Mouse (Mus musculus) cerebellum, postnatal 36 days (tissue): ENCODE measurements around the gene Sh2d6.
"Not testable (repeated sequence)": the region's sequence is repeated elsewhere in the genome, so short reads cannot be mapped to it uniquely, and the experiment has no call there.

ENCODE experiments used
- DNase-seq, 2 experiments: peaks; one replicate each; pipeline ENCODE4 v3.0.0; 2021 to 2022; ENCODE audit warnings: mixed read lengths in 2 of 2

The Sh2d6 gene

DNA sequence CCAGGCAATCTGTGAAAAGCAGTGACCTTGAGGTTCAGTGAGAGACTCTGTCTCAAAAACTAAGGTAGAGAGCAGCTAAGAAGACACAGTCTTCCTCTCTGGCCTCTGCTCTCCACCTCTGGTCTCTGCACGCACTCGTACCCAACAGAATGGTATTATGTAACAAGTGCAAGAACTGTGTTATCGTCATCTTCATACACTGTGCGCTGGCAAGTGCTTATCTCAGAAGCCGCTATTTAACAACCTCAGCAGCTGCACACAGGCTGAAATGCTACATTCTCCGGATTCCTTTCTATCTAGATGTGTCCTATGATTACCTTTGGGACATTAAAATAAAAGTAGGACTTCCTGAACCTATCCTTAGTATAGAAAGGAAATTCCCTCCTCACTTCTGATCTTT lies 28.6 kb downstream of the Sh2d6 start:
- DNase-seq = no peak

DNA sequence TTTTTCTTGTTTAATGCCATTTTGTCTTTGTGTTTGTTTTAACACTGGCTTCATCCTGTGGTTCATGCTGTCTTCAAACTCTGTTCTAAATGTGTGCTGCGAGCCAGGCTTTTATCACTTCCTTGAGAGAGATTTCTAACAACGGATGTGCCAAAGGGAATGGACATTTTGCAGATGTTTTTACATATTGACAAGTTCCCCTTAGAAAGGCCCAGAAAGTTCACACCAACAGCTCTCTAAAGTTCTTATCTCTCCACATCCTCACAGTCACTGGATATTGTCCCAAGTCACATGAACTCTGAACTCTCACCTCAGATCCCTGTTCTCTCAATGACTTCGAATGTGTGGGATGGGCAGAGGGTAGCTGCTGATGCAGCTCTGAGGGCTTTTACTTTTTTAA lies 30.4 kb downstream of the Sh2d6 start:
- no peak for DNase-seq

DNA sequence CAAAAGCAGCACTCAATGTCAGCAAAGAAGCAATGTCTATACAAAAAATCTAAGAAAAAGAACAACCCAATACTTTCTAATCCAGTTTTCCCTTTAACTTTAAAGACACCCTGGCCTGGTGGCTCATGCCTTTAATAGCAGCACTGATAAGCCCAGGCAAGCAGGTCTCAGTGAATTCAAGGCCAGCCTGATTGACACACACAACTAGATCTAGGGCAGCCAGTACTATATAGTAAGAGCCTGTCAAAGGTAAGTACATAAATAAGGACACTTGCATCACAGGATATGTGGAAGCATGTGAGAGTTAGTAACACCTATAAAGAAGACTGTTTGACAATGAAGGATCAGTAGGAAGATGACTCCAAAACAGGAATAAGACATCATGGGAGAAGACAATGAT lies 32.0 kb downstream of the Sh2d6 start:
- DNase-seq = no peak

DNA sequence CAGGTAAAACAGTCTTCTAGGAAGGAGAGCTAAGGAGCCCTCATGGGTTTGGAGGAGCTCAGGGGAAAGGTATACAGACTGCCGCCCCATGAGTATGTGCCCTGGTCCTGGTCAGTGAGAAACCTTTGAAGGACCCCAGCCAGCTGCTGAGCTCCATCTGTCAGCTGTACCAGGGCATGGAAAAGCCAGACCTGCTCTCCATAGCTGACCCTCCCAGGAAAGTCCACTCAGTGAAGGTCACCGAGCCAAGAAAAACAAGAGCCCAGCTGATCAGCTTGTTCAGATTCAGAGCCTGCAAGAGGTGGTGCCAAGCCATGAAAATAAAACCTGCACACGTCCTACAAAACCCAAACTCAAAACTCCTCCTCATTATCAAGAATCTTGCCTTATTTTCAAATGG lies 32.7 kb downstream of the Sh2d6 start:
- no peak for DNase-seq

DNA sequence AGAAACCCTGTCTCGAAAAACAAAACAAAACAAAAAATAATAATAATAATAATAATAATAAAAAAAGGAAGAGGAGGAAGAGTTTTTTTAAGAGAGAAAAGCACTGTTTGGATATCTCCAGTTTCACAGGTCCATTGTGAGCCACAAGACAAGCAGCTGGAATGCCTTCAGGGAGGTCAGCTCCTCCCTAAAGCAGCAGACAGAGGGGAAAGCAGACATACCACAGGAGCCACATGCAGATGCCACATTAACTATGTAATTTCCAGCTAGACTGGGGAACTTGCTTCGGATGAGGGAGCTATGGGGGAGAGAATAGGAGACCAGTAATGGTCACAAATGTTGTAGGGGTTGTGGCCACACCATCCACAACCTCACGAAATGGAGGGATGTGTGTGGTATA lies 34.2 kb downstream of the Sh2d6 start:
- no peak for DNase-seq

DNA sequence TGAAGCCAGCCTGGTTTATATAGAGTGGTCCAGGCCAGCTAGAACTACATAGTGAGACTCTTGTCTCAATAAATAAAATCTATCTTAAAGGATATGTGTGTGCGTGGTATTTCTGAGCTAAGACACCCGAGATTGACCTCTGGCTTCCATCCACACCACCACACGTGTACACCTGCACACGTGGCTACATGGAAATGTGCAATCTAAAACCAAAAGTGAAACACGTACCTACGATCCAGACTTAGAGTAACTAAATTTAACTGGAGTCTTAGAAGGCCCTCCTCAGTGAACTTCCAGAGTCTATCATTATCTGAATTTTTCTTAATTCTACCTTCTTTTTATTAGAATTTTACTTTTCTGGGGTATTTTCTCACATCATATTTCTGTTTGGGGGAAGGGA lies 35.2 kb downstream of the Sh2d6 start:
- DNase-seq = no peak

DNA sequence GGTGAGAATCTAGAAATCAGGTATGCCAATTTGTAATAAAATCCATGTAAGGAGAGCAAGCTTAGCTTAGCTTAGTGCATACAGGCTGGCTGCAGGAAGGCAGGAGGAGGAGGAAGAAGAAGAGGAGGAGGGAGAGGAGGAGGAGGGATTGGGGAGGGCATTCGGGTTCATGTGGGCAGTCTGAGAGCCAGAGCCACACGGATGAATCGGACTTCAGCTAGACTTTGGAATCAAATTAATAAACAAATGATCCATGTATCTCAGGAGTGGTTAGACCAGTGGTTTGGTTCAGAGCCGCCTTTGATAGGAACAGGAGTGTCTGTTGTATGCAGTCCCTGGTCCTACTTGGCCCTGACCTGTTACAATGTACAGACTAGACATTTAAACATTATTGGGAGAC lies 36.6 kb downstream of the Sh2d6 start:
- no peak for DNase-seq

DNA sequence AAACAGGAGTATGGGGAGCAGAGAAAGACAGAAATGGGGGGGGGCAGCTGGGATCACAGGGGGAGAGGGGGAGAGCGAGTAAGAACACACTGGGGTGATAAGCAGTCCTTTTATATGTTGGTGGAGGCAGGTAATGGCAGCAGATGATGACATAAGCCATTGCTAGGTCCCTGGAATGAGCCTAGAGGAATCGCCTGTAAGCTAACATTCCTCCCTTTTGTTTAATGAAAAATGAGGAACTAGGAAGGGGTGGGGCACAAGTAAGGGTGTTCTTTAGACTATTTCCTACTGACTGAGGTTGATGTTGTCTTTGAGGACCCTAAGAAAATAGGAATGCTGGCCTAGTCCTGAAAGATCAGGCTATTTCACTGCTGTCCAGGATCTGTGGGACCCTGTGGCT lies 39.4 kb downstream of the Sh2d6 start:
- no peak for DNase-seq

DNA sequence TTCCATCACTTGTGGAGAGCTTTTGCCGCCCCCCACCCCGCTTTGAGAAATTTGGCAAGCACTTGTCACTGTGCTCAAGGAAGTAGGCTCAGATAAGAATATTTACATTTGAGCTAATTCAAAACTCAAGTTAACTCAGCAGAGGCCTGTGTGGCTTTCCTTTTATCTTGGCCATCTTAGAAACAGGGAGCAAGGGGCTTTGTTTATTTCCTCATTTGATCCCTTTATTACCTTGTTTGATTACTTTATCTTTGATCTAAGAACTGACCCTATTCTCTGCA lies 41.1 kb downstream of the Sh2d6 start:
- no peak for DNase-seq

DNA sequence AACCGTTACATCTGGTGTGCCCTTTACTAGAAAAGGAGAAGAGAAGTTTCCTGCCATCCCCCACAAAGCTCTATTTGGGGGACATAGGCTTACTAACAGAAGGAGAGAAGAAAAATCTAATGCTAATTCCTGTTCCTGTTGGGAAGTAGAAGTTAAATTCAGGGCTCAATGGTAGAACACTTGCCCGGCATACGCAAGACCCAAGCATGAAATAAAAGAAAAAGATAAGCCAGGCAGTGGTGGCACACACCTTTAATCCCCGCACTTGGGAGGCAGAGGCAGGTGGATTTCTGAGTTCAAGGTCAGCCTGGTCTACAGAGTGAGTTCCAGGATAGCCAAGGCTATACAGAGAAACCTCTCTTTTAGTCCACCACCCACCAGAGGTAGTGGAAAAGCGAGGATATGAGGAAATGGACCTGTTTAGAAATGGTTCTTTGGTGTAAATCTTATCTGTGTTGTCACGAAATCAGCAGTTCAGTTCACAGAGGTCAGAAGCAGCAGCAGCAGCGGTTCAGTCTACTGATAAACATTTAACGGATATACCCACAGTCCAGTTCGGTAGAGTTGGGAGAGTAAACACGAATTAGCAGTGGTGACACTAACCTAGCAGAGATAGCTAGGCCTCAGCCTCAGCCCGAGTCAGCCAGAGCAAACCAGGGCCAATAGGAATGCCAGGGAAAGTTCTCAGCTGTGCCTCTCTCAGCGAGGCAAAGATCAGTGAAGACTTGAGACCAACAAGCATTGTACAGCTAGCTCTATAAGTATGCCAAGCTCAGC lies 41.7 kb downstream of the Sh2d6 start:
- no peak for DNase-seq

DNA sequence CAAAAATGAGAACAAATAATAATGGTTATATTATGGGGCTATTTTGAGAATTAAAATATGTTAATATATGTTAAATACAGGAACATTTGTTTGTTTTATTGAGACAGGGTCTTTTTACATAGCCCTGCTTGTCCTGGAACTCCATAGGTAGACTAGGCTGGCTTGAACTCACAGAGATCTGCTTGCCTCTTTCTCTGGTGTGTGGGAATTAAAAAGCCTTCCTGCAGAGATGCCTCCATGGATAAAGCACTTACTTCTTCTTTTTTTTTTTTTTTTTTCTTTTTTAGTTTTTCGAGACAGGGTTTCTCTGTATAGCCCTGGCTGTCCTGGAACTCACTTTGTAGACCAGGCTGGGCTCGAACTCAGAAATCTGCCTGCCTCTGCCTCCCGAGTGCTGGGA lies 42.8 kb downstream of the Sh2d6 start:
- not testable (repeated sequence) for DNase-seq

DNA sequence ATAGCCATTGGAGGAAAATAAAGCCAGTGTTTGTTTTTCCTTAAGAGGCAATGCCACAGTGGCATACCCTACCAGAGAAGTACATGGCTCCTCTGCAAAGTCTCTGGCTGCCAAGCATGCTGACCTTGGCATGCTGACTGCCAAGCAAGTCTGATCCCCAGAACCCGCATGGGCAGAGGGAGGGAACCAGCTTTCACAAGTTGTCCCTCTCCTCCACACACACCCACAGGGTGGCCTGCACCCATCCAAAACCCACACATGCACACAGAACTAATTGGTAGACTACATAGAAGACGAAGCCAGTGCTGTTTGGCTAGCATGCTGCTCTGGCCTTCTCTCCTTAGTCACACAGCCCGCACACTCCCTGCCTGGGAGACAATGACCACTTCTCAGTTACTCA lies 43.9 kb downstream of the Sh2d6 start:
- DNase-seq = no peak

DNA sequence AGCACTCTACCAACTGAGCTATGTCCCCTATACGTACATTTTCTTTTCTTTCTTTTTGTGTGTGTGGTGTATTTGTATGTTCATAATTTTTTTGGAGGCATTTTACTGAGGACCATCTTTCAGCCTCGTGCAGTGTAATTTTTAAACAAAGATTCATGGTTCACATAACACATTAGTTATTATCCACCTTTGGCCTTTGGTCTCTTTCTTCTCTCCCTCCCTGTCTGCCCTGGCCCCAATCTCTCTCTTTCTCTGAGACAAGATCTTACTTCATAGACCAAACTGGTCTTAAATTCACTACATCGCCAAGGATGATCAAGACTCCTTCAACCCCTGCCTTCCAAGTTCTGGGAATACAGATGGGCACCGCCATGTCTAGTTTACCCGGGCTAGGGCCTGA lies 44.7 kb downstream of the Sh2d6 start:
- DNase-seq = no peak

DNA sequence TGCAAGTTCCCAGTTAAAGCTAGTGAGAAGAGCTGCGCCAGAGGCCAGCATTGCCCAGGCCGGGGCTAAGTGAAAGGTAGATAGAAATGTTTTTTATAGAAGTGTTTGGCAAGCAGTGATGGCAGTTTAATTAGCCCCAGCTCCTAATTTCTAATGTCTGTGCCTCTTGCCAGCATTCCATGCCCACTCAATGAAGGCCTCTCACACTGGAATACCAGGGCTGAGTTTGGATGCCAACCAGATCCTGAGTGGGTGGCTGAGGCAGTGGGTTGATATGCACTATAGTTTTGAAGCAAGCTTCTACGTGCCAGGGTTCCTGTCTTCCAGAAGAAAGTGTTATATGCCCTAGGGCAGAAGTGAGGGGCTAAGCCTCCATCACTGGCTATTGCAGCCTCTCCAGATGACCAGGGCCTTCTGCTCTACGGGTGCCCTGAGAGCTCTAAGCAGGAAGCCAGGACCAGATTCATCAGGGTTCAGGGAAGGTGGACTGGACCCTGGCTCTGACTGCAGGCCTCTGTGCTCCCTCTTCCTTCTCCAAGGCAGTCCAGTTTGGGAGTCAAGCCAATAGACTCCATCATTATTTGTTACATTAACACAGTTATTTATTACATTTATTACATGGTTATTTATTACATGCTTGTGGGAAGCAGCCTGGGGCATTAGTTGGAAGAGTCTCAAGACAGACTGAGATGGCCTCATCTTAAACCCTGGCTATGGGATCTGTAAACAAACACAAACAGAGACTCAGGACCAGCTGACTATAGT lies 46.1 kb downstream of the Sh2d6 start:
- DNase-seq = no peak

DNA sequence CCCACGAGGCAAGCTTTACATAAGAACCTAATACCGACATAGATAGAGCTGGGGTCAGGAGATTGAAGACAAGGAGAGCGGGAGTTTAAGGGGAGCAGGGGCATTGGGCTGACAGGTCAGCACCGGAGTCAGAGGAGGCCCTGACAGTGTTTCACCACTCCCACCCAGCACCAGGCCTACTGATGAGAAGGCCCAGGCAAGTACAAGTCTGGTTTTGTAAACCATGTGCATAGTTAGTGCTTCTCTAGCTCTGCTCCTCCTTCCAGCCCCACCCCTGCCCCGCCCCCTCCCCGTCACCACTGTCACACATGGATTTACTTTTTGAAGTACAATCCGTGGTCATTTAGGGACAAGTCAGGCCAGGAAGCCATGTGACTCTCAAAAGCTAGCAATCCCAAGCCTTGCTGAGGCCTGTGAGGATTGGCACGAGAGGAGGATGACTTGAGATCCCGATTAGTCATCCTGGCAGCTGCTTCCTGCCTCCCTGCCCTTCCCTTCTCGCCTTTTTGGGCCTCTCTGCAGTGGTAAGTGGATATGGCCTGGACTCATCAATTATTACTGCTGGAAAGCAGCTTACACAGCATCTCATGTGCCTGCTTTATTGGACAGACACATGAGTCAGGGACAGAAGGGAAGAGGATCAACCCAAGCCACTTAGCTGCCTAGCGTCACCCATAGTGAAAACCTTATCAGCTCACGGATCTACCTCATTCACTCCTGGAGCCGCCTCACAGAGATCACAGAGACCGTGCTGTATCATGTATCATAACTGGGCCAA lies 48.1 kb downstream of the Sh2d6 start:
- no peak for DNase-seq

DNA sequence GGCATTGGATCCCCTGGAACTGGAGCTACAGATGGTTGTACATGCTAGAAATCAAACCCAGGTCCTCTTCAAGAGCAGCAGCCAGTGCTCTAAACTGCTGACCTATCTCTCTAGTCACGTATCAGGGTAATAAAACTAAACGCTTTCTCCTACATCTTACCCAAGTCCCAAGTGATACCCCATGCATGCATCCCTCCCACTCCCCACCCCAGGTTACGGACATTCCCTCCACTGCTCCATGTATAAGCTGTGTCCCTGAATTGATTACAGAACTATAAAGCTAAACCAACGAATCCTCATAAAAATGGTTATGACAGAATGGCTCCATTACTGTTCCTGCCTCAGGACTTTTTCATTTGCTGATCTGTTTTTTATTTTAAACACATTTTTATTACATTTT lies 55.3 kb downstream of the Sh2d6 start:
- no peak for DNase-seq

DNA sequence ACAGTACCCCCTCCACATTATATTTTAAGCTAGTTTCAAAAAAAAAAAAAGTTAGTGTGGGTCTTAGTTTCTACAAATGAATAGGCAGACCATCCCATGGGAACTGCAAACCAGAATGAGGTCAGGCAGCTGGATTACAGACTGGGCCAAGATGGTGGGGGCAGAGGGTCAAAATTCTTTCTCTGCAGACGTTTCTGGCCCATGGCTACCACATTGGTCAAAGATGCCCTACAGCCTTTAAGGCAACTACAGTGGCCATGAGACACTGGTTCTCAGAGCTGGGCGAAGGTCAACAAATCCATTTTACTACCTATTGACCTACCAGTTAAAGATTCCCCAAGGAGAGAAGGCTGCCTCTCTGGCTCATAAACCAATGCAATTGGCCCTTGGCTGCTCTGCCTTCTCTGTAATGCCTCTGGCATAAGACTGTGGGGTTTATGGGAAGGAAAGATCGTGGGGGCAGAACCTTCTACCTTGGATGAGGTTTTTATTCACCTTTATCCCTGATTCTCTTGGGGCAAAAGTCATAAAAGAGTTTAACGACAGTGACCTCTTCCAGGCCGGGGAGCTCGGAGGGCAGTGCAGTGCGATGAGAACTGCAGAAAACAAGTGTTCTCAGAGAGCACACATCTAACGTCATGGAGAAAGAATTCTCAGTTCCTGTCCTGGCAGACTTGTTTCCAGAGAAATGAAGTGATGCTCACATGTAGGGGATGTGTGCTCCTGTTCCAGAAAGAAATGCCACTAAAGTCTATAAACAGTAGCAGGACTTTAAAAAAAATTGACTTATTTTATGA lies 55.9 kb downstream of the Sh2d6 start:
- no peak for DNase-seq
